Mouse (Mus musculus): ENCODE measurements around the gene 2010300C02Rik.
"Not testable (repeated sequence)": the region's sequence is repeated elsewhere in the genome, so short reads cannot be mapped to it uniquely, and the experiment has no call there.

2010300C02Rik gene

GRCm38 (mm10) chr1:37719761-37720640 lies at the start of gene 2010300C02Rik:
TSS of gene 2010300C02Rik (minus strand) at chr1:37720085.
- DNase-seq: peak; percentile 81

- no peak for DNase-seq
Measured at GRCm38 (mm10) chr1:37759407-37759806, 39.5 kb upstream of the 2010300C02Rik start.

- DNase-seq: no peak
Measured at GRCm38 (mm10) chr1:37744650-37745259, 24.9 kb upstream of the 2010300C02Rik start.

GRCm38 (mm10) chr1:37742602-37743270 lies 22.9 kb upstream of the 2010300C02Rik start:
- DNase-seq: no peak

GRCm38 (mm10) chr1:37742126-37742525 lies 22.2 kb upstream of the 2010300C02Rik start:
- no peak for DNase-seq

- DNase-seq: no peak
Measured at GRCm38 (mm10) chr1:37740161-37740802, 20.4 kb upstream of the 2010300C02Rik start.

- no peak for DNase-seq
Measured at GRCm38 (mm10) chr1:37738895-37739294, 19.0 kb upstream of the 2010300C02Rik start.

GRCm38 (mm10) chr1:37737045-37737444 lies 17.2 kb upstream of the 2010300C02Rik start:
- DNase-seq: no peak

GRCm38 (mm10) chr1:37735932-37736331 lies 16.0 kb upstream of the 2010300C02Rik start:
- no peak for DNase-seq

GRCm38 (mm10) chr1:37734841-37735240 lies 15.0 kb upstream of the 2010300C02Rik start:
- no peak for DNase-seq

GRCm38 (mm10) chr1:37729353-37729752 lies 9.5 kb upstream of the 2010300C02Rik start:
- DNase-seq: no peak

GRCm38 (mm10) chr1:37728053-37728452 lies 8.2 kb upstream of the 2010300C02Rik start:
- DNase-seq: no peak

GRCm38 (mm10) chr1:37727186-37727585 lies 7.3 kb upstream of the 2010300C02Rik start:
- no peak for DNase-seq

- DNase-seq: no peak
Measured at GRCm38 (mm10) chr1:37726426-37726825, 6.5 kb upstream of the 2010300C02Rik start.

- no peak for DNase-seq
Measured at GRCm38 (mm10) chr1:37725880-37726279, 6.0 kb upstream of the 2010300C02Rik start.

- no peak for DNase-seq
Measured at GRCm38 (mm10) chr1:37721092-37721491, 1.2 kb upstream of the 2010300C02Rik start.

GRCm38 (mm10) chr1:37719030-37719723 lies 708 bp downstream of the 2010300C02Rik start:
- peak; percentile 44 for DNase-seq

GRCm38 (mm10) chr1:37718516-37718915 lies 1.4 kb downstream of the 2010300C02Rik start:
- DNase-seq: no peak

GRCm38 (mm10) chr1:37717415-37718195 lies 2.3 kb downstream of the 2010300C02Rik start:
- DNase-seq: no peak

- not testable (repeated sequence) for DNase-seq
Measured at GRCm38 (mm10) chr1:37712357-37712737, 7.5 kb downstream of the 2010300C02Rik start.

- DNase-seq: no peak
Measured at GRCm38 (mm10) chr1:37711596-37712356, 8.1 kb downstream of the 2010300C02Rik start.
